Mouse (Mus musculus) heart, adult 11 months (tissue): ENCODE measurements at regions not wholly inside any gene's neighbourhood (a gene's known extent, or its start where the extent isn't known, plus 50 kb on each side); places are given as distances from the start of the nearest gene placed in this dataset.

Source experiments
- DNase-seq: peaks from one replicate; pipeline ENCODE4 v3.0.0; 2022

- peak; percentile 88 for DNase-seq
These were observed 613.3 kb upstream of the Ywhaq start for GRCm38 (mm10) chr12:22030717-22031116.

- peak; percentile 45 for DNase-seq
These were observed 612.8 kb upstream of the Ywhaq start for GRCm38 (mm10) chr12:22030263-22030662.
